Mouse (Mus musculus): ENCODE data around the gene L3mbtl3.

DNA sequence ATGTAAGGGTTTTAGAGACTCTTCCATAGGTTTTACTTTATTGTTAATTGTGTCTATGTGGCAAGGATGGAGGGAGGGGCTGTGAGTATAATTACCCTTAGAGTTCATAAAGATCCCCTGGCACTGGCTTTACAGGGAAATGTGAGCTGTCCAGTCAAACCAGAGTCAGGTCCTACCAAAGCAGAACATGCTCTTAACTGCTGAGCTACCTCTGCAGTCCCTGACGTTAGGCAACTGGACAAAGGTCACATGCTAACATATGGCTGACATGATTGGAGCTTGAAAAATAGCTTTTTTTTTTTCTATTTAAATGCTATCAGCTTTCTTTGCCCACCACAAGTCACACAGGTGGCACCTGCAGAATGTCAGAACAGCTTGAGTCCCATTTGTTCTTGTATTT, 25.6 kb downstream of the L3mbtl3 start:
- no peak for TF ChIP-seq ZC3H11A (IDR thresholded peaks at IDR 0.05; ENCODE audit: low read depth, low read length)
- TF ChIP-seq MXI1 (IDR thresholded peaks at IDR 0.05; ENCODE audit: low read depth, low read length), result no peak
- no peak for TF ChIP-seq POLR2AphosphoS2 (IDR thresholded peaks at IDR 0.05; ENCODE audit: low read depth, low read length)
- TF ChIP-seq CTCF (conservative IDR thresholded peaks at IDR 0.05 in 1 of 2, IDR thresholded peaks at IDR 0.05 in 1 of 2; ENCODE audit: low read depth in 2 of 2, low read length in 2 of 2), result no peak
- no peak for TF ChIP-seq E2F4 (IDR thresholded peaks at IDR 0.05; ENCODE audit: insufficient replicate concordance, low read depth, low read length)
- no peak for TF ChIP-seq JUND (conservative IDR thresholded peaks at IDR 0.05; ENCODE audit: low read depth, low read length)
- no peak for TF ChIP-seq RAD21 (IDR thresholded peaks at IDR 0.05; ENCODE audit: low read depth, low read length)
- TF ChIP-seq MAX (IDR thresholded peaks at IDR 0.05; ENCODE audit: low read length), result no peak
- TF ChIP-seq ELF1 (IDR thresholded peaks at IDR 0.05; ENCODE audit: low read depth, low read length), result no peak
- no peak for TF ChIP-seq TBP (conservative IDR thresholded peaks at IDR 0.05; ENCODE audit: low read depth, low read length)
- TF ChIP-seq MYC (IDR thresholded peaks at IDR 0.05; ENCODE audit: low read depth, low read length), result no peak
